Mouse (Mus musculus) Patski (cell line): Measurements from ENCODE around the gene Tnpo1. TPM values are rescaled to one million over a fixed set of nuclear protein-coding genes. Genes with fewer than 3 reads are reported as not detected.

Experiments
- ATAC-seq: fragments of 100-300 bp; one replicate; pipeline ENCODE4 v1.8.0; 2021
- CTCF ChIA-PET: fragments of 350-600 bp; sonication (Branson Sonifier 250); formaldehyde crosslinking; loops from one replicate; lab custom pipeline; 2022; ENCODE audit warnings: inconsistent platforms; lab: Charles Lee
- POLR2A ChIA-PET: fragments of 350-600 bp; sonication (Branson Sonifier 250); formaldehyde crosslinking; loops from one replicate; lab custom pipeline; 2022; ENCODE audit warnings: antibody characterized with exemption, inconsistent platforms; lab: Charles Lee
- DNase-seq: peaks from one replicate; pipeline ENCODE4 v3.0.0-alpha.2; 2011; ENCODE audit warnings: low read depth, low spot score
- H3K27me3 ChIP-seq: fragments of 371-371 bp; one replicate; pipeline ENCODE4 v1.5.1; 2021
- CTCF ChIP-seq: fragments of 100-300 bp; IDR thresholded peaks from one replicate; pipeline ENCODE4 v1.5.1; 2021
- in situ Hi-C: fragments of 300-500 bp; cut with MboI; formaldehyde crosslinking; loops from 3 replicates; pipeline ENCODE4 v1.11.1; 2018; ENCODE audit warnings: low pct_unique_long_range_greater_than_20kb, mixed read lengths
- polyA plus RNA-seq: library from polyadenylated mRNA; unstranded; gene quantifications from one replicate; pipeline ENCODE4 v1.2.3, GENCODE M21; 2021

The Tnpo1 gene
- polyA plus RNA-seq, 1 experiment from 2014 or later: 61.7 TPM

DNA sequence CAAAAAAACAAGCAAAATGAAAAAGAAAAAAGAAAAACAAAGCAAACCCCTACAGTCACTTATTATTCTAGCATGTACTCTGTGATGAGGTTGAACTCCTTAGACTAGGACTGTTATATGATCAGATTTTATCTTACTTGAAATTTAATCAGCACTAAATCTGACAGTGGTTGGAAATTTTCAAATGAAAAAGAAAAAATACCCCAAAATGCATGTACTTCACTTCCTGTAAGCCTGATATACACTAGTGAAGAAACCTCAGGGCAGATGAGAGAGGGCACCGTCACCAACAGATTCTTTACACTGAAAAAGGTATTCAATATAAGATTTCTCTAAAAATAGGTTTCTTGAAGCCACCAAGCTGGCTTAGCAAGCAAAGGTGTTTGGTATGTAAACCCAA lies 134.5 kb downstream of the Tnpo1 start:
- no peak for ATAC-seq
- in situ Hi-C loops: no loop called here
- CTCF ChIA-PET: no interaction called here
- no peaks in the 10 kb centered on the region for H3K27me3 ChIP-seq
- DNase-seq: no peak
- POLR2A ChIA-PET: no interaction called here
- TF ChIP-seq CTCF: no peak

Other genes starting within 250 kb of the Tnpo1 start
- gene Tmem171, start 231.6 kb downstream of the Tnpo1 start, polyA plus RNA-seq: 116 TPM
- 37.0 TPM for gene Fcho2, start 110.9 kb downstream of the Tnpo1 start, polyA plus RNA-seq
- gene 1700024P04Rik, start 58.2 kb upstream of the Tnpo1 start, polyA plus RNA-seq: not detected